Mouse (Mus musculus): ENCODE data around the gene Romo1. TPM values are rescaled to one million over a fixed set of nuclear protein-coding genes. Genes with fewer than 3 reads are reported as not detected.

Gene Romo1
- polyA plus RNA-seq, 1 experiment from 2014 or later: 368 TPM

- Histone ChIP-seq H3K9ac (ENCODE audit: low read length) (no peak overlapping the region), H3K4me1 (replicated peaks; ENCODE audit: control insufficient read depth, insufficient read depth, low read length) (no peaks in the 10 kb centered on the region), H3K27me3 (ENCODE audit: control insufficient read depth, insufficient read depth, low read depth, low read length) (no peaks in the 10 kb centered on the region), H3K4me2 (ENCODE audit: low read depth, low read length) (no peak overlapping the region), H3K36me3 (ENCODE audit: control insufficient read depth, insufficient read depth, low read length) (no peaks in the 10 kb centered on the region), H3K9me3 (ENCODE audit: control insufficient read depth, low read length) (no peaks in the 10 kb centered on the region), H3K4me3 (ENCODE audit: low read length) (no peak overlapping the region), H3K27ac (ENCODE audit: low read length) (no peak overlapping the region)
- 74% methylated on average over 14 of the region's 14 CpGs for WGBS
- ATAC-seq (ENCODE audit: low read depth): no peak
These were observed 46.4 kb downstream of the Romo1 start for GRCm38 (mm10) chr2:156190004-156190896.

GRCm38 (mm10) chr2:156191540-156191939 lies 47.7 kb downstream of the Romo1 start:
- ATAC-seq (ENCODE audit: low read depth): no peak
- no peaks in the 10 kb centered on the region for H3K9me3 ChIP-seq (ENCODE audit: control insufficient read depth, low read length)
- 88% methylated on average over 2 of the region's 2 CpGs for WGBS
- no peak overlapping the region for H3K27ac ChIP-seq (ENCODE audit: low read length)
- H3K4me1 ChIP-seq (replicated peaks; ENCODE audit: control insufficient read depth, insufficient read depth, low read length): peaks cover 5% of the 10 kb centered on the region
- H3K36me3 ChIP-seq (ENCODE audit: control insufficient read depth, insufficient read depth, low read length): no peaks in the 10 kb centered on the region
- H3K27me3 ChIP-seq (ENCODE audit: control insufficient read depth, insufficient read depth, low read depth, low read length): no peaks in the 10 kb centered on the region
- no peak overlapping the region for H3K9ac ChIP-seq (ENCODE audit: low read length)
- H3K4me3 ChIP-seq (ENCODE audit: low read length): no peak overlapping the region
- H3K4me2 ChIP-seq (ENCODE audit: low read depth, low read length): no peak overlapping the region

GRCm38 (mm10) chr2:156192068-156192467 lies 48.2 kb downstream of the Romo1 start:
- H3K4me2 ChIP-seq (ENCODE audit: low read depth, low read length): no peak overlapping the region
- no peaks in the 10 kb centered on the region for H3K27me3 ChIP-seq (ENCODE audit: control insufficient read depth, insufficient read depth, low read depth, low read length)

GRCm38 (mm10) chr2:156193066-156193862 lies 49.4 kb downstream of the Romo1 start:
- Histone ChIP-seq H3K27me3 (ENCODE audit: control insufficient read depth, insufficient read depth, low read depth, low read length) (no peaks in the 10 kb centered on the region), H3K4me1 (replicated peaks; ENCODE audit: control insufficient read depth, insufficient read depth, low read length) (peaks cover 14% of the 10 kb centered on the region), H3K4me3 (ENCODE audit: low read length) (no peak overlapping the region), H3K9ac (ENCODE audit: low read length) (no peak overlapping the region), H3K27ac (ENCODE audit: low read length) (no peak overlapping the region), H3K36me3 (ENCODE audit: control insufficient read depth, insufficient read depth, low read length) (no peaks in the 10 kb centered on the region), H3K9me3 (ENCODE audit: control insufficient read depth, low read length) (no peaks in the 10 kb centered on the region), H3K4me2 (ENCODE audit: low read depth, low read length) (no peak overlapping the region)
- WGBS: 77% methylated on average over 3 of the region's 3 CpGs
- no peak for ATAC-seq (ENCODE audit: low read depth)

More at GRCm38 (mm10) chr2:156192068-156192467, 48.2 kb downstream of the Romo1 start:
- Histone ChIP-seq H3K4me3 (ENCODE audit: low read length) (no peak overlapping the region), H3K9ac (ENCODE audit: low read length) (no peak overlapping the region), H3K9me3 (ENCODE audit: control insufficient read depth, low read length) (no peaks in the 10 kb centered on the region), H3K4me1 (replicated peaks; ENCODE audit: control insufficient read depth, insufficient read depth, low read length) (peaks cover 5% of the 10 kb centered on the region), H3K27ac (ENCODE audit: low read length) (no peak overlapping the region), H3K36me3 (ENCODE audit: control insufficient read depth, insufficient read depth, low read length) (no peaks in the 10 kb centered on the region)
- ATAC-seq (ENCODE audit: low read depth): no peak
- 73% methylated on average over 2 of the region's 2 CpGs for WGBS

- H3K4me2 ChIP-seq (ENCODE audit: low read depth, low read length): no peak overlapping the region
- no peak for ATAC-seq (ENCODE audit: low read depth)
- H3K4me3 ChIP-seq (ENCODE audit: low read length): no peak overlapping the region
- no peak overlapping the region for H3K9ac ChIP-seq (ENCODE audit: low read length)
- H3K27ac ChIP-seq (ENCODE audit: low read length): no peak overlapping the region
- no peaks in the 10 kb centered on the region for H3K9me3 ChIP-seq (ENCODE audit: control insufficient read depth, low read length)
- no peaks in the 10 kb centered on the region for H3K27me3 ChIP-seq (ENCODE audit: control insufficient read depth, insufficient read depth, low read depth, low read length)
- H3K36me3 ChIP-seq (ENCODE audit: control insufficient read depth, insufficient read depth, low read length): no peaks in the 10 kb centered on the region
- H3K4me1 ChIP-seq (replicated peaks; ENCODE audit: control insufficient read depth, insufficient read depth, low read length): peaks cover 19% of the 10 kb centered on the region
These were observed 50.7 kb downstream of the Romo1 start for GRCm38 (mm10) chr2:156194571-156194970.

Other genes starting within 250 kb of the Romo1 start
- 59.6 and 64.9 TPM in 2 replicates for gene Uqcc1, start 213.7 kb upstream of the Romo1 start, polyA plus RNA-seq (2015; fragmentation: Nextera tagmentation; extraction: Ambion mirVana)
- not detected in 2 replicates for gene Gm15557, start 203.3 kb upstream of the Romo1 start, polyA plus RNA-seq (2015; fragmentation: Nextera tagmentation; extraction: Ambion mirVana)
- 0.23 and 0.33 TPM in 2 replicates for gene Gdf5, start 198.7 kb upstream of the Romo1 start, polyA plus RNA-seq (2015; fragmentation: Nextera tagmentation; extraction: Ambion mirVana)
- gene Cep250, start 187.6 kb upstream of the Romo1 start, polyA plus RNA-seq (2015; fragmentation: Nextera tagmentation; extraction: Ambion mirVana): 16.3 and 17.6 TPM in 2 replicates
- 1.5 and 1.6 TPM in 2 replicates for gene 6430550D23Rik, start 136.1 kb upstream of the Romo1 start, polyA plus RNA-seq (2015; fragmentation: Nextera tagmentation; extraction: Ambion mirVana)
- gene Ergic3, start 136.0 kb upstream of the Romo1 start, polyA plus RNA-seq (2015; fragmentation: Nextera tagmentation; extraction: Ambion mirVana): 224 and 242 TPM in 2 replicates
- not detected in 2 replicates for gene Fer1l4, start 91.1 kb upstream of the Romo1 start, polyA plus RNA-seq (2015; fragmentation: Nextera tagmentation; extraction: Ambion mirVana)
- 1.9 and 2.5 TPM in 2 replicates for gene Spag4, start 78.9 kb upstream of the Romo1 start, polyA plus RNA-seq (2015; fragmentation: Nextera tagmentation; extraction: Ambion mirVana)
- 71.0 and 75.1 TPM in 2 replicates for gene Cpne1, start 32.1 kb upstream of the Romo1 start, polyA plus RNA-seq (2015; fragmentation: Nextera tagmentation; extraction: Ambion mirVana)
- gene Rbm12, start 32.1 kb upstream of the Romo1 start, polyA plus RNA-seq (2015; fragmentation: Nextera tagmentation; extraction: Ambion mirVana): 24.6 and 31.3 TPM in 2 replicates
- 20.7 and 21.4 TPM in 2 replicates for gene Gm28036, start 16.9 kb upstream of the Romo1 start, polyA plus RNA-seq (2015; fragmentation: Nextera tagmentation; extraction: Ambion mirVana)
- gene Nfs1, start 147 bp downstream of the Romo1 start, polyA plus RNA-seq (2015; fragmentation: Nextera tagmentation; extraction: Ambion mirVana): 41.0 and 43.6 TPM in 2 replicates
- gene Rbm39, start 36.2 kb downstream of the Romo1 start, polyA plus RNA-seq (2015; fragmentation: Nextera tagmentation; extraction: Ambion mirVana): 628 and 645 TPM in 2 replicates
- gene Phf20, start 52.4 kb downstream of the Romo1 start, polyA plus RNA-seq (2015; fragmentation: Nextera tagmentation; extraction: Ambion mirVana): 62.8 and 70.6 TPM in 2 replicates
- gene Cnbd2, start 168.3 kb downstream of the Romo1 start, polyA plus RNA-seq (2015; fragmentation: Nextera tagmentation; extraction: Ambion mirVana): 3.8 and 4.4 TPM in 2 replicates
- 39.1 and 53.6 TPM in 2 replicates for gene Scand1, start 168.7 kb downstream of the Romo1 start, polyA plus RNA-seq (2015; fragmentation: Nextera tagmentation; extraction: Ambion mirVana)